Comparison of ENCODE assay signal across 8 mouse cellular contexts in genomic region chr2:6720753-6721459, GRCm38 (mm10).
DNase-seq lines count a peak whose midpoint lies in the region; ATAC-seq and TF ChIP-seq lines count a peak whose summit lies in the region.

No protein-coding gene starts in this region.

- DNase-seq in heart, adult 11 months: peak; percentile 96
- no peak for DNase-seq in heart, postnatal 25 days (ENCODE audit: low spot score)
- peak; percentile 60 for DNase-seq in ZHBTc4 (ENCODE audit: low read depth, low spot score)
- no peak for DNase-seq in heart, postnatal 0 days (ENCODE audit: low spot score)
- DNase-seq in limb, embryonic 11.5 days (ENCODE audit: low spot score): peak; percentile 73
- peak; percentile 53 for DNase-seq in midbrain, embryonic 14.5 days
- peak; percentile 71 for DNase-seq in thymus, adult 2 months

- peak; percentile 83 for ATAC-seq in embryonic facial prominence, embryonic 12.5 days (ENCODE audit: insufficient number of reproducible peaks, insufficient read depth, low FRiP score, low TSS enrichment)
- peak; percentile 27; the same call in 1 of the 2 replicates for ATAC-seq in heart, postnatal 0 days (ENCODE audit: insufficient read depth, low read depth)
- peak; percentile 83 for ATAC-seq in limb, embryonic 11.5 days (ENCODE audit: insufficient number of reproducible peaks, low FRiP score, low TSS enrichment, low read depth)
- peak; percentile 80 for ATAC-seq in midbrain, embryonic 14.5 days (ENCODE audit: low FRiP score, low TSS enrichment)

- peak overlapping the region; percentile 57; the same call in 1 of the 2 replicates for H3K27ac ChIP-seq in embryonic facial prominence, embryonic 12.5 days
- peak overlapping the region; percentile 32; the same call in 1 of the 2 replicates for H3K27ac ChIP-seq in heart, postnatal 0 days (ENCODE audit: low read depth)
- H3K27ac ChIP-seq in limb, embryonic 11.5 days (replicated peaks; ENCODE audit: low read depth, low read length): peak overlapping the region; percentile 70
- peak overlapping the region; percentile 80 for H3K27ac ChIP-seq in midbrain, embryonic 14.5 days (replicated peaks; ENCODE audit: low read depth, low read length)
- H3K27ac ChIP-seq in thymus, adult 2 months (ENCODE audit: control insufficient read depth, insufficient read depth, low read length): peak overlapping the region; percentile 86

- H3K4me2 ChIP-seq in embryonic facial prominence, embryonic 12.5 days (replicated peaks): peak overlapping the region; percentile 72
- peak overlapping the region; percentile 64 for H3K4me2 ChIP-seq in heart, postnatal 0 days (ENCODE audit: low read depth, low read length)
- peak overlapping the region; percentile 76 for H3K4me2 ChIP-seq in limb, embryonic 11.5 days (ENCODE audit: low read depth, severe bottlenecking)
- peak overlapping the region; percentile 71 for H3K4me2 ChIP-seq in midbrain, embryonic 14.5 days (ENCODE audit: low read length)

- H3K27me3 ChIP-seq in embryonic facial prominence, embryonic 12.5 days: no peaks in the 10 kb centered on the region
- H3K27me3 ChIP-seq in heart, postnatal 0 days (ENCODE audit: control insufficient read depth, insufficient read depth, low read length): no peaks in the 10 kb centered on the region
- H3K27me3 ChIP-seq in limb, embryonic 11.5 days (ENCODE audit: control insufficient read depth, insufficient read depth, low read length): no peaks in the 10 kb centered on the region
- H3K27me3 ChIP-seq in midbrain, embryonic 14.5 days (ENCODE audit: control insufficient read depth, insufficient read depth, low read length): no peaks in the 10 kb centered on the region
- no peaks in the 10 kb centered on the region for H3K27me3 ChIP-seq in thymus, adult 2 months (ENCODE audit: control insufficient read depth, insufficient read depth, low read length)

- H3K36me3 ChIP-seq in embryonic facial prominence, embryonic 12.5 days: no peaks in the 10 kb centered on the region
- H3K36me3 ChIP-seq in heart, postnatal 0 days (replicated peaks; ENCODE audit: control insufficient read depth, insufficient read depth, low read length): no peaks in the 10 kb centered on the region
- H3K36me3 ChIP-seq in limb, embryonic 11.5 days (ENCODE audit: control insufficient read depth, insufficient read depth, low read length): no peaks in the 10 kb centered on the region
- H3K36me3 ChIP-seq in midbrain, embryonic 14.5 days (ENCODE audit: control insufficient read depth, insufficient read depth, low read length): no peaks in the 10 kb centered on the region
- H3K36me3 ChIP-seq in thymus, adult 2 months (ENCODE audit: control insufficient read depth, insufficient read depth, low read length): no peaks in the 10 kb centered on the region

- peak; percentile 38; the same call in 1 of the 2 replicates for TF ChIP-seq POLR2A in thymus, adult 2 months (IDR thresholded peaks at IDR 0.05; ENCODE audit: control insufficient read depth, extremely low read depth, insufficient read depth, low read length, poor library complexity)

- 16% methylated on average over 11 of the region's 11 CpGs for WGBS in embryonic facial prominence, embryonic 12.5 days
- WGBS in heart, postnatal 0 days: 34% methylated on average over 11 of the region's 11 CpGs
- 23% methylated on average over 11 of the region's 11 CpGs for WGBS in limb, embryonic 11.5 days
- 32% methylated on average over 11 of the region's 11 CpGs for WGBS in midbrain, embryonic 14.5 days
- WGBS in thymus, adult 2 months: 3% methylated on average over 11 of the region's 11 CpGs

- TF ChIP-seq EP300 in heart, postnatal 0 days (IDR thresholded peaks at IDR 0.05; ENCODE audit: low read depth): no peak

- H3K4me3 ChIP-seq in embryonic facial prominence, embryonic 12.5 days: peak overlapping the region; percentile 35
- H3K4me3 ChIP-seq in heart, postnatal 0 days (ENCODE audit: low read depth, low read length): peak overlapping the region; percentile 40
- peak overlapping the region; percentile 30 for H3K4me3 ChIP-seq in limb, embryonic 11.5 days (ENCODE audit: low read depth, low read length)
- peak overlapping the region; percentile 35 for H3K4me3 ChIP-seq in midbrain, embryonic 14.5 days (replicated peaks; ENCODE audit: low read depth, low read length)
- peak overlapping the region; percentile 82 for H3K4me3 ChIP-seq in thymus, adult 2 months (ENCODE audit: control insufficient read depth, insufficient read depth, low read length)

- H3K9me3 ChIP-seq in embryonic facial prominence, embryonic 12.5 days: no peaks in the 10 kb centered on the region
- H3K9me3 ChIP-seq in heart, postnatal 0 days (replicated peaks; ENCODE audit: control insufficient read depth, low read length): no peaks in the 10 kb centered on the region
- no peaks in the 10 kb centered on the region for H3K9me3 ChIP-seq in limb, embryonic 11.5 days (ENCODE audit: control insufficient read depth, low read length)
- H3K9me3 ChIP-seq in midbrain, embryonic 14.5 days (ENCODE audit: control insufficient read depth, low read length): no peaks in the 10 kb centered on the region

- intact Hi-C loops in heart, postnatal 25 days (cut with DNase I): no loop called here

- peak overlapping the region; percentile 36 for H3K9ac ChIP-seq in embryonic facial prominence, embryonic 12.5 days
- peak overlapping the region; percentile 30; the same call in 1 of the 2 replicates for H3K9ac ChIP-seq in heart, postnatal 0 days (replicated peaks; ENCODE audit: low read depth, low read length)
- peak overlapping the region; percentile 53 for H3K9ac ChIP-seq in limb, embryonic 11.5 days (ENCODE audit: low read length)
- peak overlapping the region; percentile 57 for H3K9ac ChIP-seq in midbrain, embryonic 14.5 days (replicated peaks; ENCODE audit: low read length)

- no peak for TF ChIP-seq CTCF in heart, postnatal 0 days (IDR thresholded peaks at IDR 0.05; ENCODE audit: low read depth)
- TF ChIP-seq CTCF in thymus, adult 2 months (IDR thresholded peaks at IDR 0.05; ENCODE audit: borderline replicate concordance, control insufficient read depth, extremely low read depth, insufficient read depth, low read length, poor library complexity): no peak

- peaks cover 11% of the 10 kb centered on the region for H3K4me1 ChIP-seq in embryonic facial prominence, embryonic 12.5 days
- peaks cover 12% of the 10 kb centered on the region for H3K4me1 ChIP-seq in heart, postnatal 0 days (ENCODE audit: control insufficient read depth, insufficient read depth)
- H3K4me1 ChIP-seq in limb, embryonic 11.5 days (ENCODE audit: control insufficient read depth, insufficient read depth, low read length): peaks cover 6% of the 10 kb centered on the region
- peaks cover 25% of the 10 kb centered on the region for H3K4me1 ChIP-seq in midbrain, embryonic 14.5 days (ENCODE audit: control insufficient read depth, insufficient read depth, low read length)
- peaks cover 13% of the 10 kb centered on the region for H3K4me1 ChIP-seq in thymus, adult 2 months (replicated peaks; ENCODE audit: control insufficient read depth, insufficient read depth, low read length)

Comparison
In these comparisons a context has a peak if more than half of its experiments do, and no peak if none do; other contexts are left out.
1. DNase-seq: peak in heart, adult 11 months (single experiment), ZHBTc4 (single experiment), limb, embryonic 11.5 days (single experiment), midbrain, embryonic 14.5 days (single experiment) and thymus, adult 2 months (single experiment); none in heart, postnatal 25 days (single experiment) and heart, postnatal 0 days (single experiment).
2. ATAC-seq: peak in every context shown above with its lines; median percentile 83 in embryonic facial prominence, embryonic 12.5 days; 83 in limb, embryonic 11.5 days; 80 in midbrain, embryonic 14.5 days; 27 in heart, postnatal 0 days.
3. H3K27ac ChIP-seq: peak in every context shown above with its lines; median percentile 86 in thymus, adult 2 months; 80 in midbrain, embryonic 14.5 days; 70 in limb, embryonic 11.5 days; 57 in embryonic facial prominence, embryonic 12.5 days; 32 in heart, postnatal 0 days.
4. H3K4me3 ChIP-seq: peak in every context shown above with its lines; median percentile 82 in thymus, adult 2 months; 40 in heart, postnatal 0 days; 35 in embryonic facial prominence, embryonic 12.5 days; 35 in midbrain, embryonic 14.5 days; 30 in limb, embryonic 11.5 days.
5. Peak in every context shown above with its lines, with median percentiles within 50 percentile points of each other: H3K4me2 ChIP-seq and H3K9ac ChIP-seq.